Mouse (Mus musculus) gastrocnemius, postnatal 36 days (tissue): ENCODE data around the gene Fblim1. TPM values are rescaled to one million over a fixed set of nuclear protein-coding genes. Genes with fewer than 3 reads are reported as not detected.
A peak's percentile ranks its signal among the peaks of the same experiment; 100 is the strongest.

Source experiments
- DNase-seq, 2 experiments: peaks; one replicate each; pipeline ENCODE4 v3.0.0; 2022
- intact Hi-C: fragments of 180-260 bp; cut with DNase I; formaldehyde crosslinking; loops from one replicate; pipeline ENCODE4 v1.15.1; 2025
- long read RNA-seq, 2 experiments: library from polyadenylated mRNA; stranded (forward); transcript quantifications; one replicate each; pipeline ENCODE4 v2.0.0; 2021
- total RNA-seq, 2 experiments: library from RNA; stranded (reverse); gene quantifications; 2 replicates each; pipeline ENCODE4 v1.2.3; 2021

Fblim1 gene
- under 1 TPM; 0.64 to 0.84 TPM for total RNA-seq
- long read RNA-seq, experiment 1: 0 reads
- long read RNA-seq, experiment 2, partial matches to known transcripts: 1 of 1 reads
- long read RNA-seq, experiment 2, other reads (novel, unspliced or antisense): 0 of 1 reads

DNA sequence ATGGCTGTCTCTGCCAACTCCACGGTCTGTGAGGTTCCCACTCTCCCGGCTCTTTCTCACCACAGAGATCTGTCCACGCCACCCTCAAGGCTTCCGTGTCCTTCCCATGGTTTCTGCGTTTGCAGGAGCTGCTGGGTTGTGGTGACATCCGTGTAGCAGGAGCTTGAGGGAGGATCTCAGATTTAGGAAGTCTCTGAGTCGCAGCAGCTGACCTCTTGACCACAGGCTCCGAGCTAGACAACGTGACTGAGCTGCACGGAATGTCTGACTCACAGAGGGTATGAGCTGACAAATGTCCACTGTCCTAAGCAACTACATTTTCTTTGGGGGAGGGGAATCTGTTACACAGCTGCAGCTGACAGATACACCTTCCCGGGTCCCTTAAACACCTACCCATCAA is at the start of gene Fblim1:
TSS of gene Fblim1 (minus strand) at position 236 of the 400 bp plus-strand sequence.
- no peak for DNase-seq
- intact Hi-C loops: no loop called here

DNA sequence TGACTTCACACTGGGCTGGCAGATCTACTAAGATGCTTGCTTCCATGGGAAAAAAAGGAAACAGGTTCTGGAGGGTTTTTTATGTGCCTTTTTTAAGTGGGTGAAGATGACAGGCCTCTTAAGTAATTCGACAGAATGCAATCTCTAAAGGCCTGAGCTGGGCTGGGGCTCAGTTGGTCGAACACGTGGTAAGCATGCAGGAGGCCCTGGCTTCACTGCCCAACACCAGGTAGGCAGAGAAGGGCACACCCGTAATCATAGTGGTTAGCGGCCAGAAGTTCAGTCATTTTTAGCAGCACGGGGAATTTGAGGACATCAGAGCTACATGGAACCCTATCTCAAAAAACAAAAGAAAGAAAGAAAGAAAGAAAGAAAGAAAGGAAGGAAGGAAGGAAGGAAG is 48.6 kb upstream of the Fblim1 start:
- intact Hi-C loops: no loop called here
- DNase-seq: no peak

GRCm38 (mm10) chr4:141653813-141654212 is 47.9 kb upstream of the Fblim1 start:
- DNase-seq: no peak
- intact Hi-C loops: no loop called here

DNA sequence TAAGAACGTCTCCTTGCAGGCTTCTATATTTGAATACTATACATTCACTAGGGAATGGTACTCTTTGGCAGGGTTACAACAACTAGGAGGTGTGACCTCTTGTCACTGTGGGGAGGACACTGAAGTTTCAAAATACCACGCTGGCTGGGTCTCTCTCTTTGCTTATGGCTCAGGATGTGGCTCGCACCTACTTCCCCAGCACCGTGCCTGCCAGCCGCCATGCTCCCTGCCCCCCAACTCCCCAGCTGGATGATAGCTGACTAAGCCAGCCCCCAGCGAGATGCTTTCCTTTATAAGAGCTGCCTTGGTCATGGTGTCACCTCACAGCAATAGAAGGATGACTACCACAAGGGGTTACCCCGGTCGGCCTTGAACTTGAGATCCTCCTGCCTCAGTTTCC is 47.1 kb upstream of the Fblim1 start:
- intact Hi-C loops: no loop called here
- DNase-seq: no peak

DNA sequence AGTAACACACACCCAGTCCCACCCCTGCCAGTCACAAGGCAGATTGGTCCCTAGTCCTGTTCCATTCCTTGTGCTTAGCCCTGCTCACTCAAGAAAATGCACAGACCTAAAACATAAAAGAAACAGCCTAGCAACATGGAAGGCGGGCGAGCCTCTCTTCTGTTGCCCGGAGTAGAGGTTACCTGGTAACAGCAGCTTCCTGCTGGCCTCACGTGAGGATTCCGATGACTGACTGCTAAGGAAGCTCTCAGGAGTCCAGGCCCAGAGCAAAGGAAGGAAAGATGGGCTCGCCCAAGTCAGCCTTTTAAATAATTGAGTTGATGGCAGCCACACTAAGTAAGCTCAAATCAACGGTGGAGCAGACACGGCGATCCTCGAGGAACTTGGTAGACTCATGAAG is 46.0 kb upstream of the Fblim1 start:
- intact Hi-C loops: no loop called here
- DNase-seq: no peak

DNA sequence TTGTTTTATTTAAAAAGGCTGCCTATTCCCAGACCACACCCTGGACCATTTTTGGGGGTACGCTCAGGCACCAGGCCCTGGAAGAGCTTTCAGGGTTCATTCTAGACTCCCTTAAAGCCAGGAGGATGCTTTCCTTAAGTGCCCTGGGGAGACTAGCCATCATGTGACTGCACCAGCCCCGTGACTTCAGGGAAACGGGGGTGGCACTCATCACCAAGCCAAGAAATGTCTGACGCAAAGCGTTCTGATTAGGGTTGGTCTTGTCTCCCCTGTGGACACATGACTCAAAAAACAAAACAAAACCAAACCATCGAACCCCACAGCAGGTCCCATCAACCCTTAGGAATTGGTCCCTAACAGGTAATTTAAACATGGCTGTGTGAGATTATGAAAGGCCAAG is 45.4 kb upstream of the Fblim1 start:
- no peak for DNase-seq
- intact Hi-C loops: no loop called here

DNA sequence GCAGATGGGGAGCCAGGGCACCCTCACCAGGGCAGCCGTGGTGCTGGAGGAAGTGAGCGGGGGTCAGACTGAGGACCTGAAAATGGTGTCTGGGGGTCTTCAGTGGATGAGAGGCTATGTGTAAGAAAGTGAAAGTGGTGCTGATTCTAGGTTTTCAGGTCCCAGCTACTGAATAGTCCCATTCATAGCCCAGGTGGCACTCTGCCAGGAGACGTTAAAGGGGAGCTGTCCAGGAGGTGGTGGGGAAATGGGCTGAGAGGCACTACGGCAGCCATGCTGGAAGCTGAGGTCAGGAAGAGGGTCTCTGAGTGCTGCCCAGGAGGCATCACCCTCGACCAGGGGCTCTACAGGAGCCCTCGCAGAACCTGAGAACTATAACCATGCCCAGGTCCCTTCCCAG is 43.3 kb upstream of the Fblim1 start:
- intact Hi-C loops: no loop called here

GRCm38 (mm10) chr4:141648262-141648661 is 42.4 kb upstream of the Fblim1 start:
- no peak for DNase-seq
- intact Hi-C loops: no loop called here

More for the DNA sequence above, 43.3 kb upstream of the Fblim1 start:
- no peak for DNase-seq

- intact Hi-C loops: no loop called here
- DNase-seq: no peak
These were observed 41.3 kb upstream of the Fblim1 start for GRCm38 (mm10) chr4:141647187-141647586.

GRCm38 (mm10) chr4:141645988-141646387 is 40.1 kb upstream of the Fblim1 start:
- no peak for DNase-seq
- intact Hi-C loops: no loop called here

GRCm38 (mm10) chr4:141643118-141643855 is 37.4 kb upstream of the Fblim1 start:
- DNase-seq: peak; percentile 49 to 70
- intact Hi-C loops: no loop called here

DNA sequence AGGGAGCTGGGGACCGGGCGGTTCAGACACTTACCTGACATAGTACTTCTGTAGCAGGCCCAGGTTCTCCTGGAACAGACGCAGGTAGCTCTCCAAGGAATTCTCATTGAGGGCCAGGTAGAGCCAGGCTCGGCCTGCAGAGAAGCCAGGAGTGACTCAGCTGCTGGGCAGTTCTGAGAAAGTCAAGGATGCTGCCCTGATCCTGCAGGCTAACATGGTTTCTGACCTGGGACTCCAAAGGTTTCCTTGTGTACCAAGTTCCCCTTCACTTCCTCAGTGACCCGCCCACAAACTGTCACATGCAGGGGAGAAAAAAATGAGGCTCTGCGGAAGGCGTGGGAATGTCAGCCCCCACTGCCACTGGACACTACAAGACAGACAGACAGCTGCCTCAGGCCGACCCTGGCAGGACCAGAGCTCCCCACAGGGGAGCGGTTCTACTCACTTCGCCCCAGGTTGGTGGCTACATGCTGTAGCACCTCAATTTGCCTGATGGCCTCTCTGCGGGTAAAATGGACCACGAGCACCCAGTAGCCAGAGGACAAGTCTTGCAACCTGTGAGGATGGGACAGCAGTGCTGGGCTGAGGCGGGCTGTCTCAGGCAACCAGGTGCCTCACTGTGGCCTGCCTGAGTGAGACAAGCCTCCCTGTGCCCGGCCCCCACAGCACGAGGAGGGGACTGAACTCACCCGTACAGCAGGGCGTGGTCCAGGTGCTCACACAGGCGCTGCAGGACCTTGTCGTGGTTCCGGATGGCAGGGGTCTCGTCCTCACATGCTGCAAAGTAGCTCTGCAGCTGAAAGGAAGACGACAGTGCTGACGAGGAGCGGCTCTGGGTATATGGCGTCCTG is 36.3 kb upstream of the Fblim1 start:
- intact Hi-C loops: no loop called here
- no peak for DNase-seq

GRCm38 (mm10) chr4:141641353-141641771 is 35.5 kb upstream of the Fblim1 start:
- intact Hi-C loops: no loop called here
- DNase-seq: peak in 1 of 2 experiments; percentile 41

DNA sequence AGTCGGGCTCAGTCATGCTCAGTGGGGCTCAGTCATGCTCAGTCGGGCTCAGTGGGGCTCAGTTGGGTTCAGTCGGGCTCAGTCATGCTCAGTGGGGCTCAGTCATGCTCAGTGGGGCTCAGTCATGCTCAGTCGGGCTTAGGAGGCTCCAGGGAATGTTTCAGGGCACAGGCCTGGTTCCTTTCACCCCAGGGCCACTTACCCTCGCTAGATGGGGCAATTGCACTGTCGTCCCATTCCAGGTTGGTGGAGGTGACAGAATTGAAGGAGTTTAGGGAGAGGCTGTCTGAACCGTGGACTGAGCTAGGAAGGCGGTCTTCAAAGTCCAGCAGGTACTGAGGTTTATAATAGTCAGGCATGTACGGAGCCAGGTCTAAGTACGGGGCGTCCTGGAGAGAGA is 33.6 kb upstream of the Fblim1 start:
- no peak for DNase-seq
- intact Hi-C loops: no loop called here

- intact Hi-C loops: no loop called here
- DNase-seq: no peak
These were observed 30.8 kb upstream of the Fblim1 start for GRCm38 (mm10) chr4:141636693-141637092.

- intact Hi-C loops: no loop called here
- no peak for DNase-seq
These were observed 30.1 kb upstream of the Fblim1 start for GRCm38 (mm10) chr4:141635991-141636390.

DNA sequence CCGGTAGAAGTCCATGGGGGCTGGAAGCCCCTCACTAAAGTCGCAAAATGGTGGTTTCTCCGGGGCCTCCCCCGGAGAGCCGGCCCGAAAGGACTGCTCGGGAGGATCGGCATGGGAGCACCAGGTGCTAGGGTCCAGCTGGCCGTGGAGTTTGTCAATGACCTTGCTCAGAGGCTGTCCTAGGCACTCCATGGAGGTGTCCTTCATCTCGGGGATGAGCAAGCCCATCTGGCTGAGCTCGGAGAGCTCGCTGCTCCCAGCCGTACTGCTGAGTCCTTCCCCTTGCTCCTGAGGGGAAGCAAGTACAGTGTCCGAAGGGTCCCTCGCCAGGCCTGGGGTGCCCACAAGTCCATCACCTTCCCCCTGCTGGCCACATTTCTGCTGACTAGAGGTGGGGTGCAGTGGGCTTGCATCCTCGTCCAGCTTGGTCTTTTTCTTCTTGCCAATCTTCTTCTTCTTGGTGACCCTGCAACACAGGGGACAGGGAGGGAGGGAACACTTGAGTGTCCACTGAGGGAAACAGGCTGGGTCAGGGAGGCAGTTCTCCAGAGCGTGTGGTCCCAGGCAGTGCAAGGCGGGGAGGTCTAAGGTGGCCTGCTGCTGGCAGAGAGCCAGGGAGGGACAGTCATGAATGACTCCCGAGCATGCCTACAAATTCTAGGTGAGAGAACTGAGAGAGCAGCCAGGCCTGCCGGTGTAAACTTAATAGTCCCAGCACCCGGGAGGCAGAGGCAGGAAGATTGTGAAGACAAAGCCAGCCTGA is 26.4 kb upstream of the Fblim1 start:
- DNase-seq: no peak
- intact Hi-C loops: no loop called here

GRCm38 (mm10) chr4:141631250-141631649 is 25.4 kb upstream of the Fblim1 start:
- intact Hi-C loops: no loop called here
- DNase-seq: no peak

DNA sequence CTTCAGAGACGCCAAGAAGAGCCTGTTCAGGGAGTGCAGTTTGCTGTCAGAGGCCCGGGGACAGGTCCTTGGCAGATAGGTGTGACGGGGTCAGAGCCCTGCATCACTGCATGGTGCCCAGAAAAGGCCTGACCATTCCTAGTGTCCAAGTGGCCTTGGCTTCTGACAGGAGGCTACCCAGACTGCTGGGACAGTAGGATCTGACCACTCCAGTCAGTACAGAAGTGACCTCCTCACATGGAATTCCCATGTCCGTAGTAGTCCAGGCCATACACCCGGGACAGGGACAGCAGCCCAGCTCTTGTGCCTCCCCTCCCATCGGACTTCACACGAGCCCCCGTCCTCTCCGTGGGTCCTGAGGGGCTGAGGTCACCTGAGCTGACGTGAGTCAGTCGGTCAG is 24.1 kb upstream of the Fblim1 start:
- no peak for DNase-seq
- intact Hi-C loops: no loop called here

GRCm38 (mm10) chr4:141628661-141629060 is 22.8 kb upstream of the Fblim1 start:
- intact Hi-C loops: no loop called here
- DNase-seq: no peak

GRCm38 (mm10) chr4:141627502-141627901 is 21.6 kb upstream of the Fblim1 start:
- DNase-seq: no peak
- intact Hi-C loops: no loop called here
